Mouse (Mus musculus): ENCODE data around the gene Olfr539.
"Not testable (repeated sequence)": the region's sequence is repeated elsewhere in the genome, so short reads cannot be mapped to it uniquely, and the experiment has no call there.

The Olfr539 gene

GRCm38 (mm10) chr7:140659630-140660029, at the start of gene Olfr539:
Gene Olfr539 (plus strand): TSS chr7:140659930.
- no peak for DNase-seq (ENCODE audit: low spot score in 2 of 2)

GRCm38 (mm10) chr7:140628670-140629069, 31.1 kb upstream of the Olfr539 start, which contains the start of gene Olfr61:
Gene Olfr61 (plus strand): TSS chr7:140628970.
- not testable (repeated sequence) for DNase-seq (ENCODE audit: low spot score in 2 of 2)

GRCm38 (mm10) chr7:140630559-140630958, 29.2 kb upstream of the Olfr539 start:
- no peak for DNase-seq (ENCODE audit: low spot score in 2 of 2)

- DNase-seq (ENCODE audit: low spot score in 2 of 2): no peak
These were observed 13.6 kb upstream of the Olfr539 start, which contains the start of gene Olfr53 for GRCm38 (mm10) chr7:140646152-140646551. Gene Olfr53 (plus strand): TSS chr7:140646452.

- not testable (repeated sequence) for DNase-seq (ENCODE audit: low spot score in 2 of 2)
These were observed 11.0 kb downstream of the Olfr539 start for GRCm38 (mm10) chr7:140670693-140671092.

GRCm38 (mm10) chr7:140675863-140676262, 16.1 kb downstream of the Olfr539 start:
- DNase-seq (ENCODE audit: low spot score in 2 of 2): no peak

- not testable (repeated sequence) for DNase-seq (ENCODE audit: low spot score in 2 of 2)
These were observed 19.9 kb downstream of the Olfr539 start for GRCm38 (mm10) chr7:140679591-140679990.

GRCm38 (mm10) chr7:140681651-140682050, 21.9 kb downstream of the Olfr539 start, which contains the start of gene Olfr45:
Gene Olfr45 (plus strand): TSS chr7:140681951.
- DNase-seq (ENCODE audit: low spot score in 2 of 2): no peak

GRCm38 (mm10) chr7:140696967-140697366, 37.2 kb downstream of the Olfr539 start, which contains the start of gene Olfr541:
Gene Olfr541 (plus strand): TSS chr7:140697267.
- no peak for DNase-seq (ENCODE audit: low spot score in 2 of 2)

- DNase-seq (ENCODE audit: low spot score in 2 of 2): no peak
These were observed 46.6 kb downstream of the Olfr539 start for GRCm38 (mm10) chr7:140706348-140706747.

GRCm38 (mm10) chr7:140707536-140708284, 48.0 kb downstream of the Olfr539 start:
- no peak for DNase-seq (ENCODE audit: low spot score in 2 of 2)

- DNase-seq (ENCODE audit: low spot score in 2 of 2): no peak
These were observed 57.7 kb downstream of the Olfr539 start for GRCm38 (mm10) chr7:140717155-140718055.

- no peak for DNase-seq (ENCODE audit: low spot score in 2 of 2)
These were observed 61.4 kb downstream of the Olfr539 start for GRCm38 (mm10) chr7:140721095-140721494.

GRCm38 (mm10) chr7:140725558-140725957, 65.8 kb downstream of the Olfr539 start:
- DNase-seq (ENCODE audit: low spot score in 2 of 2): no peak

Measured in cerebellum, postnatal 4 days (tissue).